Mouse (Mus musculus) midbrain, embryonic 14.5 days (tissue): ENCODE measurements at regions not wholly inside any gene's neighbourhood (a gene's known extent, or its start where the extent isn't known, plus 50 kb on each side); places are given as distances from the start of the nearest gene placed in this dataset.

Source experiments
- ATAC-seq: fragments of 200-750 bp; cut with Nextera tagmentation; 2 replicates; pipeline ENCODE4 v1.8.0; 2017; ENCODE audit warnings: moderate number of reproducible peaks, moderate library complexity; ENCODE audit not compliant: low FRiP score, low TSS enrichment
- DNase-seq: peaks from one replicate; pipeline ENCODE4 v3.0.0-alpha.2; 2015
- H3K27ac ChIP-seq: fragments of 300-500 bp; sonication (generic); replicated peaks from 2 replicates; pipeline ENCODE4 v1.5.1; 2014; ENCODE audit warnings: mild to moderate bottlenecking, low read depth, low read length, moderate library complexity
- H3K27me3 ChIP-seq: fragments of 300-500 bp; sonication (generic); 2 replicates; pipeline ENCODE4 v1.6.1; 2014; ENCODE audit warnings: low read length, control low read depth, mixed read lengths; ENCODE audit not compliant: control insufficient read depth, insufficient read depth
- H3K36me3 ChIP-seq: fragments of 300-500 bp; sonication (generic); 2 replicates; pipeline ENCODE4 v1.6.1; 2014; ENCODE audit warnings: low read length, control low read depth; ENCODE audit not compliant: control insufficient read depth, insufficient read depth
- H3K4me1 ChIP-seq: fragments of 300-500 bp; sonication (generic); 2 replicates; pipeline ENCODE4 v1.6.1; 2014; ENCODE audit warnings: mild to moderate bottlenecking, antibody characterized with exemption, low read length, control low read depth; ENCODE audit not compliant: control insufficient read depth, insufficient read depth
- H3K4me2 ChIP-seq: fragments of 300-500 bp; sonication (generic); 2 replicates; pipeline ENCODE4 v1.6.1; 2014; ENCODE audit warnings: mild to moderate bottlenecking, low read length, moderate library complexity
- H3K4me3 ChIP-seq: fragments of 300-500 bp; sonication (generic); replicated peaks from 2 replicates; pipeline ENCODE4 v1.5.1; 2014; ENCODE audit warnings: low read depth, low read length
- H3K9ac ChIP-seq: fragments of 300-500 bp; sonication (generic); replicated peaks from 2 replicates; pipeline ENCODE4 v1.6.1; 2014; ENCODE audit warnings: mild to moderate bottlenecking, low read length, moderate library complexity
- H3K9me3 ChIP-seq: fragments of 300-500 bp; sonication (generic); 2 replicates; pipeline ENCODE4 v1.6.1; 2016; ENCODE audit warnings: low read length, control low read depth, mixed read lengths; ENCODE audit not compliant: control insufficient read depth
- WGBS: fragments of 180-500 bp; shearing (Covaris S2); extraction: QIAGEN DNeasy Blood & Tissue Kit; methylation state at CpG from one replicate; pipeline ENCODE4 v1.1.7; 2014; 5-methylcytosine and 5-hydroxymethylcytosine counted together

DNA sequence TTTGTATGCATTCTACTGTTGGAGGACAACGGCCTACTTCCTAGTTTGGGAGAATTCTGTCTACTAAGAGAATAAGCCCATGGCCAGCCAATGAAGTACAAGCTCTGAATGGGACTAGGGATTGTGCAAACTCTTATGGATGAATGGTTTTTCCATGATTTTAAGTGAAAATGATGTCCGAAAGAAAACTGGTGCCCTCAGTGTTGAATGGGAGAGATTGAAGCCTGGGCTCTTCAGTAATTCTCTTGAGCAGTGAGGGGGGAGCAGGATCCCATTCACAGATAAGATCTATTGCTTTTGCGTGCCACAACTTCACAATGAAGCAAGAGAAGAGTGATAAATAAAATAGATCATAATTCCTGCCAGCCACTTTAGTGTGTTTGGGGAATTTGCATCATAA, 476.0 kb downstream of the Nyap2 start:
- DNase-seq = no peak
- no peak for ATAC-seq
- WGBS = 81% methylated on average over 3 of the region's 3 CpGs
- Histone ChIP-seq H3K9ac (no peak overlapping the region), H3K4me1 (no peaks in the 10 kb centered on the region), H3K4me2 (no peak overlapping the region), H3K9me3 (no peaks in the 10 kb centered on the region), H3K27me3 (no peaks in the 10 kb centered on the region), H3K36me3 (no peaks in the 10 kb centered on the region), H3K4me3 (no peak overlapping the region), H3K27ac (no peak overlapping the region)

DNA sequence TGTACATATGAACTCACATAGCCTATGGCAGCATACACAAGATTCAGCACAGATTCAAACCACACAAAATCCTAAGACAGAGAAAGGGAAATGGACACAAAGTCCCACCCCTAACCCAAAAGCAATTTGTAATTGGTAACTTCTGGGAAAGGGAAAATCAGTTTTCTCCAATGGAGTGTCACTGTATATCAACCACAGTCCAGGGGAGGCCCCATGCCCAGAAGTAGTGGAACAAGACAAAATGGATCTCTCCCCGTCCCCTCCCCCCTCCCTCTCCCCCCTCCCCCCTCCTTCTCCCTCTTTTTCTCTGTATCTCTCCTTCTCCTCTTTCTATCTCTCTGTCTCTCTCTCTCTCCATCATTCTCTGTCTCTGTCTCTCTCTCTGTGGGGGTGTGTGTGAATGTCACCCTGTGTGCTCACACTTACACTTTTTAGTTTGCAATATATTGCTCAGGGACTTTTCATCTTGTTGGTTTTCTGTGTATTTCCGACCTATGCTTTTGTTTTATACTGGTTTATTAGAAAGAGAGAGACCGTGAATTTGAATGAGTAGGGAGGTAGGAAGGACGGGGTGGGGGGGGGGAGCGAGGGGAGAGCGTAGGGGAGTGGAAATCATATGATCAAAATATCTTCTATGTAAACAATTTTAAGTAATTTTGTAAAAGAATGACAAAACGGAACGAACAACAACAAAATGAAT, 500.4 kb downstream of the Nyap2 start:
- Histone ChIP-seq H3K4me1 (peaks cover 6% of the 10 kb centered on the region; the same call in 1 of the 2 replicates), H3K9me3 (no peaks in the 10 kb centered on the region), H3K36me3 (no peaks in the 10 kb centered on the region), H3K4me2 (peak overlapping the region; percentile 31), H3K27me3 (no peaks in the 10 kb centered on the region), H3K4me3 (no peak overlapping the region), H3K27ac (0 out of 2 replicates have a peak overlapping the region, but pooled peaks have one; percentile 41), H3K9ac (no peak overlapping the region)
- WGBS = 66% methylated on average over 8 of the region's 8 CpGs
- no peak for DNase-seq
- ATAC-seq = no peak; the same call in 1 of the 2 replicates

DNA sequence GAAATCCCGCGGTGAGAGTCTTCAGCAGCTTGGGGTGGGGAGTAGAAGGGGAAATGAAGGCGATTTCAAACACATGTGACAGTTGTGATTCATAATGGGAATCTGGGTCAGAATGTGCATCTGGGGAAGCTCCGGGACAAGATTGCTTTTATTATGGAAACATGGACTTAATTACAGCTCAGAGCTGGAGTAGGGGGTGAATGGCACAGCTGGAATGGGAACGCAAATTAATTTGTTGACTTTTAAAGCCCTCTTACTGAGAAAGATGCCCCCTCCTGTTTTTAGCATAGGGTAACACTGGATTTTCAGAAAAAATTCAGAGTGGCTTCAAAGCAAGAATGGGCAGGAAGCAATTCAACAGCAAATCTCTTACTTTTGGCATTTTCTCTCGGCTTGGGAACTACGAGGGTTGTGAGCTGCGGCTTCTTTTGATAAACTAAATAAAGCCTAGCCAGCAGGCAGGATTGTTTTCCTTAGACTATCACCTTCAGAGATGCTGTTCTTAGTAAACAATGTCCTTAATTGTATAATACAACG, 501.0 kb downstream of the Nyap2 start:
- peak; percentile 44 for DNase-seq
- H3K9ac ChIP-seq = no peak overlapping the region

DNA sequence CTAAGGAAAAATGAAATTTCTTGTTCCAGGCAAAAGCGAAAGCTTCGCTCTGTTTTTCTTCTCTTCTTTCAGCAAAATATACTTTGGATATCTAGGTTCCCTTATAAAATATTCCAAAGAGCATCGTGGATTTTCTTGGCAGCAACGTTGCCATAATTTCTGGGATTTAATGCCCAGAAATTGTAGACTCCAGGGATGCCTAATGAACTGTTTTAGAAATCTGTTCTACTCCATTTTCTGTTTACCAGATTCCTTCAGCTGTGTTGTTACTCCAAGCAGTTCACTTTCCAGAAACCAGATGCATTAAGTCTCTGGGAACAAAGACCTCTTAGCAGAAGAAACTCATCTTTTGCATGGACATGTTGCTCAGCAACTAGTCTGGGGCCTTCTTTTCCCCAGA, 504.5 kb downstream of the Nyap2 start:
- no peak for DNase-seq

More for the DNA sequence above, 501.0 kb downstream of the Nyap2 start:
- H3K4me2 ChIP-seq = peak overlapping the region; percentile 31
- no peaks in the 10 kb centered on the region for H3K9me3 ChIP-seq
- peaks cover 6% of the 10 kb centered on the region; the same call in 1 of the 2 replicates for H3K4me1 ChIP-seq
- 0 out of 2 replicates have a peak overlapping the region, but pooled peaks have one; percentile 41 for H3K27ac ChIP-seq
- ATAC-seq = no peak; the same call in 1 of the 2 replicates
- H3K36me3 ChIP-seq = no peaks in the 10 kb centered on the region
- WGBS = 31% methylated on average over 9 of the region's 9 CpGs
- H3K27me3 ChIP-seq = no peaks in the 10 kb centered on the region
- H3K4me3 ChIP-seq = no peak overlapping the region

DNA sequence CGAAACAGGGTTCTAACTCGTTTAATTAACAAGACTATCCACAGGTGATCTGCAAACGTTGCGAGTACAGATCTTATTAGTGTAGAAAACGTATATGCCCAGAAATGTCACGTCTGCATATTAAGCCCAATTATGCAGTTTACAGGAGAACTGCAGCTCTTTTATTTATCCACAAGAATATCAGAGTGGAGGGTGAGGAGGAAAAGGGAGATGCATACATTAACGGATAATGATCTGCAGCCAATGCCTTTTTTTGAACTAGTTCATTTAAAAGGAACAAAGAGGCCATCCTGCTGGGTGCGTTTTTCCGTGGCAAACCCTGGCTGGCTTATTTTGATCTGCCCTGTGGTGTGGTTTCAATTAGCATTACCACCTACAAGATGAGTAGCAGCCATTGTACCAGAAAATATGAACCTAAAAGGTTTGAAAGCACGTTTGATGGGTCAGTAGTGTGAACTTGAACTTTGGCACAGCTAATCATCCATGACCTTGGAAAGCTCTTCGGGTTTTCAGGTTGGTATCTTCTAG, 511.1 kb downstream of the Nyap2 start:
- no peaks in the 10 kb centered on the region for H3K36me3 ChIP-seq
- H3K4me3 ChIP-seq = no peak overlapping the region
- H3K4me2 ChIP-seq = no peak overlapping the region
- DNase-seq = peak; percentile 2
- no peak for ATAC-seq
- no peak overlapping the region for H3K9ac ChIP-seq
- H3K4me1 ChIP-seq = no peaks in the 10 kb centered on the region
- no peak overlapping the region for H3K27ac ChIP-seq
- no peaks in the 10 kb centered on the region for H3K9me3 ChIP-seq
- no peaks in the 10 kb centered on the region for H3K27me3 ChIP-seq
- 36% methylated on average over 11 of the region's 11 CpGs for WGBS

More for the DNA sequence above, 504.5 kb downstream of the Nyap2 start:
- Histone ChIP-seq H3K9ac (no peak overlapping the region), H3K4me1 (peaks cover 6% of the 10 kb centered on the region; the same call in 1 of the 2 replicates), H3K27ac (no peak overlapping the region), H3K36me3 (no peaks in the 10 kb centered on the region), H3K4me2 (no peak overlapping the region), H3K27me3 (no peaks in the 10 kb centered on the region), H3K4me3 (no peak overlapping the region), H3K9me3 (no peaks in the 10 kb centered on the region)
- no peak for ATAC-seq
- WGBS = 93% methylated on average over 4 of the region's 4 CpGs

DNA sequence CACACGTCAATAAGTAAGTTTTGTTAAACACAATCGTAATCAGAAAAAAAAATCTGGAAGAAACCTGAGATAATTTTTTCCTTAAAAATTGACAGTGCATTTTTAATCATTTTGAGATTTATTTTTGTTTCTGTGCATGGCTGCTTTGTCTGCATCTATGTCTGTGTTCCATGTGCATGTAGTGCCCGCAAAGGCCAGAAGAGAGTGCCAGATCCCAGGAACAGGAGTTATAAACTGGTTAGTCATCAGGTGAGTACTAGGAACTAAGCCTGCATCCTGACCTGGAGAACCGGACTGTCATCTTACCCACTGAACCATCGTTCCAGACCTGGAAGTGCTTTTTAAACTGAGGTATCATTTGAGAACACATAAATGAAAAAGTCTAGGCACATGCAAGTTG, 514.9 kb downstream of the Nyap2 start:
- 88% methylated on average over 5 of the region's 5 CpGs for WGBS
- no peaks in the 10 kb centered on the region for H3K27me3 ChIP-seq
- ATAC-seq (no peak), DNase-seq (peak; percentile 15)
- no peak overlapping the region for H3K4me2 ChIP-seq
- H3K9ac ChIP-seq = no peak overlapping the region
- H3K4me1 ChIP-seq = peaks cover 11% of the 10 kb centered on the region
- no peaks in the 10 kb centered on the region for H3K9me3 ChIP-seq
- no peak overlapping the region for H3K27ac ChIP-seq
- H3K36me3 ChIP-seq = no peaks in the 10 kb centered on the region
- no peak overlapping the region for H3K4me3 ChIP-seq

DNA sequence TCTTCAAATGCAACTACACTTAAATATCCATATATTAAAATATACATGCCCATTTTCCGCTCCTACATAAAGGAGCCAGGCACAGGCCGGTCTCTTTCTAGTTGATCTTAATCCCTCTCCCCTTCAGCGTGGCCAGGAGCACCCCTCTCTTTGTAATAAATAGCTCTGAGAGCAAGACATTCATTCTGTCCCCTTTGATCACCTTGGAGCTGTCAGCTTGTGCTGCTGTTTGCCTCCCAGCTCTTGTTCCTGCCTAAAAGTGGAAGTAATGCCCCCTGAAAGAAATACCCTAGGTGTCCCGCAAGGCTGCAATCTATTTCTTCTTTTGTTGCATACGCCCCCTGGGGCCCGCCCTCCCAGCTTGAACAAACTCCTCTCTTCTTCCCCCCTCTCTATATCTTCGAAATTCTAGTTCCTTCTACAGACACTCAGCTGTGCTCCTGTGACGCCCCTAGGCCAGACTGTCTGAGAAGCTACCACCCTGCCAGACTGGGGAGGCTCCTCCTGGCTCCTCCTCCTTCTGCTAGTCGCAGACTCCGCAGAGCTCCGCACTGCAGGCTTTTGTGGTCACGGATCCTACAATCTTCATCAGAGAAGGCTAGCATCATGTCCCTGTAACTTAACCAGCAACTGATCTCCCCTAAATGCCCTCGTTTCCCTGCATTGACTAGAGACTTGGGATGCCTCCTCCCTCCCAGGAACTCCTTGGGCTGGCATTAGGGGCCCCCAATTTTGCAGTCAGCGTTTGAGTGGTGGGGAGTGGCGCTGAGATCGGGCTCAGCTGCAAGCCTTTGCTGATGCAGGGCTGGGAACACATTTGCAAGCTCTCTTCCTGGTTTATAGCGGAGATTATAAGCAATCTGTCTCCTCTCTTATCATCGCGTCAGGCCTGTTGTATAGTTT, 516.8 kb downstream of the Nyap2 start:
- Histone ChIP-seq H3K4me1 (peaks cover 11% of the 10 kb centered on the region), H3K27me3 (no peaks in the 10 kb centered on the region), H3K36me3 (no peaks in the 10 kb centered on the region), H3K9me3 (no peaks in the 10 kb centered on the region), H3K4me2 (peak overlapping the region; percentile 51), H3K9ac (peak overlapping the region; percentile 52), H3K27ac (peak overlapping the region; percentile 94), H3K4me3 (peak overlapping the region; percentile 31)
- WGBS = 2% methylated on average over 19 of the region's 19 CpGs
- peak; percentile 97 for ATAC-seq
- peak; percentile 88 for DNase-seq

DNA sequence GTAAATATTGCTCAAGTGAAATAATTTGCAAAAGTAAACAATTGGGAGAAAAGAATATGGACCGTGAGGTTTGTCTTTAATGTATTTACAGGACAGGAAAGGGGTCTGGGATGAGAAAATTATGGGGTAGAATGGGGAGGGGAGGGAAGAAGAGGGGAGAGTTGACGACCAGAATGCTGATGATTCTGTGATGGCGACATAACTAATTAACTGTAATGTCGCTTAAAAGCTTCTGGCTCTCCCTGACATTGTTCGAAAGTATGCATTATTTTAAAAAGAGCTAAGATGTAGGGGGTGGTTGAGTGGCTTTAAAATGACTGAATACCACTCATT, 517.4 kb downstream of the Nyap2 start:
- H3K4me3 ChIP-seq = peak overlapping the region; percentile 31
- DNase-seq = peak; percentile 63
- peak overlapping the region; percentile 94 for H3K27ac ChIP-seq
- peaks cover 11% of the 10 kb centered on the region for H3K4me1 ChIP-seq
- no peaks in the 10 kb centered on the region for H3K36me3 ChIP-seq
- 0% methylated on average over 5 of the region's 5 CpGs for WGBS
- peak overlapping the region; percentile 52 for H3K9ac ChIP-seq
- peak overlapping the region; percentile 51 for H3K4me2 ChIP-seq
- ATAC-seq = peak; percentile 35; the same call in 1 of the 2 replicates
- H3K9me3 ChIP-seq = no peaks in the 10 kb centered on the region
- H3K27me3 ChIP-seq = no peaks in the 10 kb centered on the region
